Mouse (Mus musculus): ENCODE data around the gene Btbd19. TPM values are rescaled to one million over a fixed set of nuclear protein-coding genes. Genes with fewer than 3 reads are reported as not detected.

Btbd19 gene
- polyA plus RNA-seq, 1 experiment from 2014 or later: 19.2 TPM

DNA sequence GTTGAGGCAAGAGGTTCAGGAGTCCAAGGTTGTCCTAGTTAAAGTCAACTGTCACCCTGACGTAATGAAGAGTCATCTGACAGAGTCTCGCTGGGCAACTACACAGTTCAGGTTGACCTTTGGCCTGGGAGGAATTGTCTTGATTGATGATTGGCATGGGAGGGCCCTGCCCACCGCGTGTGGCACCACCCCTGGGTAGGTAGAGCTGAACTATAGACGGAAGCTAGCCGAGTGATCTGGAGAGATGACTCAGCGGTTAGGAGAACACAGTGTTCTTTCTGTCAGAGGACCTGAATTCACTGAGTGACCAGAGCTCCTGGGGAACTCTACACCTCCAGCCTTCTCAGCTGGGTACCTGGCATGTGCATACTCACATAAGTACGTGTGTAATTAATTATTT is 10.5 kb upstream of the Btbd19 start:
- DNase-seq (ENCODE audit: low spot score): no peak

DNA sequence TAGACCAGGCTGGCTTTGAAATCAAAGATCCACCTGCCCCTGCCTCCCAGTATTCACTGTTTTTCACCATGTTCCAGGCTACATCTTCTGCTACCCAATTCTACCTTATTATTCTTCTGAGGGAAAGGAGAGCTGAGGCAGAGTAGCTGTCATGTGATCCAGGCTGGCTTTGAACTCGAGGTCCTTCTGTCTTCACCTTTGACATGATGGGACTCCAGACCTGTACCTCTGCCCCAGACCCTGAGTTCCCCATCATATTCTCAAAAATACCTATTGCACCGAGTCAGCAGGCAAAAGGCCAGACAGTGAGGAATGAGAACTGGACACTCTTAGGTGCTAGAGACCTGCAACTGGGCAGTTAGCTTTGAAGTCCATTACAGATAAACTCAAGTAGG is 9.1 kb upstream of the Btbd19 start:
- DNase-seq (ENCODE audit: low spot score): no peak

DNA sequence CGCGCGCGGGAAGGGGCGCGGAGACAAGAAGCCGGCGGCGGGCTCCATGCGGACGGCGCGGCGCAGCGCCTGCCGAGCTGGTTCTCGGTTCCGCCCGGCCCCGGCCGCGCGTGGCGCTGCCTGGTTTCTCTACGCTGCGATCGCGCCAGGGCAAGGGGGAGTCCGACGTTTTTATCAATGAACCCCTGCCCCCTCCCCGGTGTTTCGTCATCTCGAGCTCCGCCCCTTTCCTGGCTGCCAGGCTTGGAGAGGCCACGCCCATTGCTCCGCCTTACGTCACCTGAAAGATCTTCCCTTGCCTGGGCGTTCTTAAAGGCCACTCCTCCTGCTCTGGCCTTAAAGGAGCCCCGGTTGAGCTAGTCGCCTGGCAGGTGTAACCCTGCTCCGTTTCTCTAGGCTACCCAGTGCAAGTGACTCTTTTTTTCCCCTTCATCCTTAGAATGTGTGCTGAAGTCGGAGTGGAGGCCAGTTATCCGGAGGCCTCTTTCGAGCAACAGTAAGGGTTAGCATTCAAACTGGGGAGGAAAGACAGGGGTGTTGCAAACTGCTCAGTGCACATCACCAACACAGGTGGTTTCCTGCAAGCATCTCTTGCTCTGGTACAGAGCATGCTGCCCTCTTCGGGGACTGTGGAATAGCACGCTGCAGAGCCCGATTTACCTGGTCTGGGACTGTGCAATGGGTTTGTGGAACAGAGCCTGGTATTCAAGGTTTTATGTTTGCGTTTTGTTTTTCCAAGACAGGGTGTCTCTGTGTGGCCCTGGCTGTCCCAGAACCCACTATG is 8.5 kb upstream of the Btbd19 start, which contains the start of gene Plk3:
Plk3 (minus strand) TSS at position 147 of the 784 bp plus-strand sequence.
- DNase-seq (ENCODE audit: low spot score): peak; percentile 96

DNA sequence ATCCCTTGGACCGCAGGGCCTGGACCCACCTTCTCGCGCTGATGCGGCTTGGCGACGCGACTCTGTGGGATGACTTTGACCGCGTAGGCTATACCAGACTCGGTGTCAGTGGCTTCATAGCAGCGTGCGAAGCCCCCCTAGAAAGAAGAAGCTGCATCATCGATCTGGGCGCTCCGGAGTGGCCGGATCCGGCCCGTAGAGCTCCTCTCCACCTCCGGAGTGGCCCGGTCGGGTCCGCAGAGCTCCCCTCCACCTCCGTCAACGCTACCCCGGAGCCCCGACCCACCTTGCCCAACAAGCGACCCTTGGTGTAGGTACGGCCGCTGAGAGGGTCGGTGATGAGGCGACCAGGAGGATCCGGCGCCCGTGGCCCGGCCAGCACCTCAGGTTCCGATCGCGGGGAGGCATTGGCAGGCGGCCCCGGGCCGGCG is 7.9 kb upstream of the Btbd19 start:
- no peak for DNase-seq (ENCODE audit: low spot score)

DNA sequence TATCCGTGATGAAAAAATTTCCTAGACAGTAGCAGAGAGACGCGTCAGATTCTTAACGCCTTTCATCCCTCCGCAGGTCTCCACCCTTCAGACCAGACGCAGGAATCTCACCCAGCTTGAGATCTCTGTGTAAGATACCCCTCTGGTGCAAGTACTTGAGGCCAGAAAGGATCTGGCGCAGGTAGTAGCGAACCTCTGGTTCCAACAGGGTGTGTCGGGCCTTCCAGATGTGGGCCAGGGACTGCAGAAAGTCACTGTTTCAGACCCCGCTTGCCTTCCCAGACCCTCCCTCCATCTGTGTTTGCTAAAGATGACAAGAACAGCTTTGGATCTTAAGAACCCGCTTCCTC is 7.2 kb upstream of the Btbd19 start:
- DNase-seq (ENCODE audit: low spot score): no peak

DNA sequence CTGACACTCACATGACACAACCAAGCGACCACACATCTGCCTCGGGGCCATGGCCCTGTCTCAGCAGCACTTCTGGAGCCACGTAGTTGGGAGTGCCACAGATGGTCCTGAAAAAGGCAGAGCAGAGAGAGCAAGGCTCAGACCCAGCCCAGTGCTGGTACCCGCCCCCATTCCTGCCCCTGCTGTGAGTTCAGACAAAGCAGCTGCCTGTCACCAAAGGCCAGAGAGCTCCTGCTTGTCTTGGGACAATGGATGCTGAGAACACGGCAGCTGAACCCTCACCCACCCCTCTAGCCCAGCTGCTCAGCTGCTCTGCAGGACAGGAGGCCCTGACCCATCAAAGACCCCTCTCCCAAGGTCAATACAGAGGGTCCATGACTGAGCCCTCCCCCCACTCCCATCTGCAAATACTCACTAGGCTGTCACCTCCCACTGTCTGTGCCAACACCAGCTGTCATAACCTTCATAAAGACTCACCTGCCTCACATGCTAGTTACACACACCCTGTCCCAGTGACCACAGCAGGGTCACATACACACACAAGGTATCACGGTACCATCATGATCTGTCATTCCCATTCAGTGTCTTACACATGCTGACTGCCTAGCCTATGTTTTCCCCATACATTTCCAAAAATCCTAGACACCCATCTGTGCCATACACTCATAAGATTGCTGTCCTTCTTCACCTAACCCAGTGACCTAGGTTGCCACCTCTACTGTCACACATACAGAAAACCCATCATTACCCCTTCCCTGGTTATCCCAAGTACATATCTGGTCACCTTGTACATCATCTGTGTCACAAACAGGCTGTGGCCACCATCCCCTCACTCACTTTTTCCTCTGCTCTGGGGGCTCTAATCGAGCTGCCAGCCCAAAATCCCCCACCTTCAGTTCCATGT is 6.6 kb upstream of the Btbd19 start:
- DNase-seq (ENCODE audit: low spot score): no peak

DNA sequence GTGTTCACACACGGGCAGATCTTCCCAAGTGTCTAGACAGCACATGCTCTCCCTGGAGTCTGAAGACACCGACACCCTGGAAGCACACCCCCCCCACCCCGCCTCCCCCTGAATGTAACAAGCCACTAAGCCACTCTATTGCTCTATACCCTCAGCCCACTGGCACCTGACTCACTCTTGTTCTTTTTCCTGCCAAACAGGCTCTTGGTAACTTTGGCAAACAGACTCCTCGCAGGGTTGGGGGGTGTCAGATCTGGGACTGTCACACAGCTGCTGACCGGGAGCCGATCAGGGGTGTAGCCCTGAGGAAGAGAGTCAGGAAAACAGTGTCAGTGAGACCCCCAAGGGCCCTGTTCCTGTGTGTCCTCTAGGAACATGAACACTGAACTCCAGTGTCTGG is 5.7 kb upstream of the Btbd19 start:
- DNase-seq (ENCODE audit: low spot score): no peak

DNA sequence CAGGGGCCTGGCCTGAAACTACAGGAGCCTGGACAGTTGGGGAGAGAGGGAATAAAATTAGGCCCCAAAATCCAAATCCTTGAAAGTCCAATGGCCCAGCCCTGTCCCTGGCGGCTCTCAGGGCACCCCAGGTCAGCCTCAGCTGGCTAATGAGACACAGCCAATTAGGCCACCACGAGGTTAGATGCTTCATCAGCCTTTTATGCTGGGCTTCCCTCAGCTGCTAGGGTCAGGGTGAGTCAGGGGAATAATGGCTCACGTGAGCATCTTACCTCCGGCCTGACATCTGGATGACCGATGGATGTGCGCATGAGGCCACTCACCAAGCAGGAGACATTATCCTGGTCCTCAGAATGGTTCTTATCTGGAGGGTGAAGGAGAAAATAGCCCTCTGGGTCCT is 5.3 kb upstream of the Btbd19 start:
- no peak for DNase-seq (ENCODE audit: low spot score)

DNA sequence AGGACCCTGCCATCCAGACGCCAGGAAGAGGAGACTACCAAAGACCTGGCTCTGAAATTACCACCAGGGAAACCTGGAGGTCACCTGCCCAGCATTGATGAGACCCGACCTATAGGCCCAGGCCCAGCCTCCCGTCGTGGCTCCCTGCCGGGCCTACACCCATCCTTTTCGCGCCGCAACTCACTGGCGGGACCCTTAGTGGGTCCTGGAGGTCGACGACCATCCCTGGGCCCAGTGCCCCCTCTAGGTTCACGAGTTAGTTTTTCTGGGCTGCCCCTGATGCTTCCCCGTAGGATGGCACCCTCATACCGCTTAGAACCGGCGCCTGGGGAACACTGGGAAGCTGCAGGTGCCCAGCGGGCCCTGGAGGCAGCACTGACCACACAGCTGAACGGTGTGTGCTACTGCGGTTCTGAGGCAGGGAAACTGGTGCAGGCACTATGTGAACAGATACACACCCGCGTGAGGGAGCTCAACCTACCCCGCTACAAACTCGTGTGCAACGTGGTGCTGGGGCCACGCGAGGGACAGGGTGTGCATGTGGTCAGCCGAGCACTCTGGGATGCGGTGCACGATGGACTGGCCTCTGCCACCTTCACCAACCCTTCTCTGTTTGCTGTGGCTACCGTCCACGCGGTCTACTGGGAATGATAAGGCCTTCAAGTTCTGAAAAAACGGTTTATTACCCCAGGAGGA is 2.6 kb upstream of the Btbd19 start:
- DNase-seq (ENCODE audit: low spot score): no peak

DNA sequence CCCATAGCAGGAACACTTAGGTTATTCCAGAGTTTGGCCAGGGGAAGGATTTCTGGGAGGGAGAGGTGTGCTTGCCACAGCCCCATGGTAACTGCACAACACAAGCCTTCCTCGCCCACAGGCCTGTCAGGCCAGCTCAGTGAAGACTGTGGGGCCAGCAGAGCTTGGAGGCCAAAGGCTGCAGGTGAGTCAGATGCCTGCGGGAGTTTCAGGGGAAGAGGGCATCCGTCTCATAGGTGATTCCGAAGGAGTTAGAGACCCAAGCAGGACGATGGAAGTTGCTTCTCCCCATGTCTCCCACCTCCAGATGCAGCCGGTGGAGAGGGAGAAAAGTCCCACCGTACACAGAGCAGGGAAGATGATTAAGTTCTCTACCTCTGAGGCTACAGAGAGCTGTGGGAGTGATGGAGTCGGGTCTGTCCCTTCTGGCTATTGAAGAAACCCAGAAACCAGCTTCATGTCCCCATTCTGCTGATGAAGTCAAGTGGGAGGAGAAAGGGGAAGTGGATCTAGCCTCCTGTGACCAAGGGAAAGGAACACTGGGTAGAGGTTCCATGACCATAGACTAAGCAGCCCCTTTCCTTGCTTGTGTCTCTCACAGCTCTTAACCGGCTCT is 1.3 kb upstream of the Btbd19 start, which contains the start of gene Tctex1d4:
Tctex1d4 (plus strand) TSS at position 120 of the 616 bp plus-strand sequence.
- DNase-seq (ENCODE audit: low spot score): no peak

DNA sequence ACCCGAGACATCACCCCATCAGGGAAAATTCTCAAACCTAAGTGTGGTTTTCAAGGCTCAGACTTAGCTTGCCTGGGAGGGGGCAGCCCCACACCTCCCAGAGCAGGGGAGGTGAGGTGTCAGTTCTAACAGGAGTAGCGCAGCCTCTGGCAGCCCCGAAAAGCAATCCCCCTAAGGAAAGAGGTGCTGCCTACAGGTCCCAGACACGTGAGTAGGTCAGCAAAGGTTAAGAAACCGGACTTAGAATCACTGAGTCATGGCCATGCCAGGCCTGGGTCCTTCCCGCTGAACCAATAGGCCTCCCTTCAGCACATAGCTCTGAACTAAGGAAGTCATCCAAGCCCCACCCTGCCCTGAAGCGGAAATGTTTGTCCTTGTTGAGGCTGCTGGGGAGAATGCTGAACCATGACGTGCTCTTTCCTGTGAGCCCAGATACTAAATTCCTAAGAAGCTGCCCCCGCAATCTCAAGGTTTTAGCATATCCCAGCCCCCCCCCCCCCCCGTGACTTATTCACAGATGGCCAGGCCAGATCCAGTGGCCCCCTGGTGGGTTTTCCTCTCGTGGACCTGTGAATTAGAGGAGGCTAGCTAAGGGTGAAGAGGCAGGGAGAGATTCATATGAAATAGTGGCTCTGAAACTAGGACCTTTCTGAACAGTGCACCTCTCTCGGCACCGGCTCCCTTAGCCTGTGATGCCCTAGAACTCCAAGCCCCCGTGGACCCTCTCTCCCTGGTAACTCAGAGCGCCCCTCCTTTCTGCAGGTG is 567 bp upstream of the Btbd19 start:
- DNase-seq (ENCODE audit: low spot score): peak; percentile 73

DNA sequence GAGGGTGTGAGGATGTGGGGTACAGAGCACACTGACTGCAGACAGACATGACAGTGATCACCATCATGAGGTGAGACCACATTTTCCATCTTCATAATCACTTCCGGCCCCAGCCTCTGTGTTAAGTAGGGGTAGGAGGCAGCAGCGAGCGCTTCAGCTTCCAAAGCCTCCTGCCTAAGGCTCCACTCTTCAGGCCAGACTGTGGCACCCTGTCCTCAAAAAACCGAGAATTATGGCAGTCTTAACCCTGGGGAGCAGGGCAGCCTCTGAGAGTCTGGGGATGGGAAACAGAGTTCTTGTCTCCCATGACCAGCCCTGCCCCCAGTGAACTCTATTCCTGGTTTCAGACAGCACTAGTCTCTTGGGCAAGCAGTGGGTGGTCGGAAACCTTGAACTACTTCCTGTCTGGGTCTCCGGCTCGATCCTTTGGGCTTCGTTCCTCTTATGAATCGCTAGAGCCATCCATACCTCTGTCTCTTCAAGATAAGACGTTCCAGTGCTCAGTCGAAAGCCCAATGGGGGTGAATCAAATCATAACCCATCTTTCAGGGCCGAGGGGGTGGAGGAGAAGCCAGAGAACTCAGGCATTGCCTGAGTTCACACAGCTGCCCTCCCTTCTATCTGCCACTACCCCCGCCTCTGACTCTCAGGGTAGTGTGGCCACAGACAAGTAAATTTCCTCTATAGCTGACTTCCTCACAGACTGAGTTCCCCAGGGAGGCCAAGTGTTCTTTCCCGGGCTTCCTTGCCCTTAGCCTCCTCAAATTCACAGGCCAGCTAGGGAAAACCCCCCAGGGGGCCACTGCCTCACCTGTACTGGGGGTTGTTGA is 792 bp downstream of the Btbd19 start:
- DNase-seq (ENCODE audit: low spot score): peak; percentile 84

DNA sequence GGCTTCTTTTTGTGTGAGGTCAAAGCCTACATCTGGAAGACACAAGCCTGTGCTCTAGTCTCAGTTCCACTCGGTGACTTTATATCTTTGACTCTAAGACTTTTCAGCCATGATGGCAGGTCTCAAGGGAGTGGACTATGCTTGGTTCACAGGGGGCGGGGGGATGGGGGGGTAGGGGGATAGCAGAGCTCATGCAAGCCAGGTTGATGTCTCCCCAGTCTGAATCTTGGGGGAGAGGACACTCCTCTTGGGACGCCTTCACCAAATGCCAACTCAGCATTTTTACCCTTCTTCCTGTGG is 1.4 kb downstream of the Btbd19 start:
- DNase-seq (ENCODE audit: low spot score): no peak

DNA sequence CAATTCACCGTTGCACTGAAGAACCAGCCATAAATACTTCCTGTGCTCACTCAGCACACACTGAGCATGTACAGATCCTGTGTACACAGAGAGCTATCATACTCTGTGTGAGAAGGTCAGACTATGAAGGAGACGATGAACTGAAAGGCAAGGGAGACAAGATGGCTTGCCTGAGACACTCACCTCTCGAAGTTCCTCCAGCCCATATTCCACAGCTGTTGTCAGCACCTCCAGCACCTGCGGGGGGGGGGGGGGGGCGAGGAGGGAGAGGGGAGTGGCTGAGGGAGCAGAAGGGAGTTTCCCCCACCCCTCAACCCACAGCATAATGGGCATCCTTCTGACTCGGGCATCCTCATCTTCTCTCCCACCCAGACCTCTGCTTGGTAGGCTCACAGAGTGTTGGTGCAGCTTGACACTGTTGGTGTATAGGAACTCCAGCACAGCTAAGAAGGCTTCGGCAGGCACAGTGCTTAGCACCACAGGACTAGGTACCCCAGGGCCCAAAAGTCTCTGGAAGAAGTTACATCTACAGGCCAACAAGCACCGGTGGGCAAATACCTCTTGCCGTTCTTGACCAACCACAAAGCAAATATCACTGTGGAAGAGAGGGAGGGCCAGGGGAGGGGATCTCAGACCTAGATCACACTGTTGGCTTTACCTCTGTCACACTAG is 1.8 kb downstream of the Btbd19 start:
- DNase-seq (ENCODE audit: low spot score): no peak

DNA sequence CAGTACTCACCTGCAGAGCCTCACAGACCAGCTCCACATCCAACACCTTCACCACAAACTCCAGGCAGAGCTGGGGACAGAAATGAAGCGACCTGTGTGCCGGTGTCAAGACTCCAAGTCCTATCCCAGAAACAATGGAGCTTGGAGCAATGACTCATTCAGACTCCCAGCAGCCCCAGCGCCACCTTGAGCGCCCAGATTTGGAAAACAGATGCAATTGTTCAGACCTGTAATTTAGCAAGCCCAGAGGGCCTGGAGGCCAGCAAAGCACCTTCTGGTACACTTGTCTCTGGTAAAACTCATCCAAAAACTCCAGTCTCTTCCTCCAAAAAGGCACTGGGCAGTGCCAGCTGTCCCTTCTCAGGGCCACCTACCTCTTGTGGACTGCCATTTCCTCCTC is 3.3 kb downstream of the Btbd19 start:
- no peak for DNase-seq (ENCODE audit: low spot score)

DNA sequence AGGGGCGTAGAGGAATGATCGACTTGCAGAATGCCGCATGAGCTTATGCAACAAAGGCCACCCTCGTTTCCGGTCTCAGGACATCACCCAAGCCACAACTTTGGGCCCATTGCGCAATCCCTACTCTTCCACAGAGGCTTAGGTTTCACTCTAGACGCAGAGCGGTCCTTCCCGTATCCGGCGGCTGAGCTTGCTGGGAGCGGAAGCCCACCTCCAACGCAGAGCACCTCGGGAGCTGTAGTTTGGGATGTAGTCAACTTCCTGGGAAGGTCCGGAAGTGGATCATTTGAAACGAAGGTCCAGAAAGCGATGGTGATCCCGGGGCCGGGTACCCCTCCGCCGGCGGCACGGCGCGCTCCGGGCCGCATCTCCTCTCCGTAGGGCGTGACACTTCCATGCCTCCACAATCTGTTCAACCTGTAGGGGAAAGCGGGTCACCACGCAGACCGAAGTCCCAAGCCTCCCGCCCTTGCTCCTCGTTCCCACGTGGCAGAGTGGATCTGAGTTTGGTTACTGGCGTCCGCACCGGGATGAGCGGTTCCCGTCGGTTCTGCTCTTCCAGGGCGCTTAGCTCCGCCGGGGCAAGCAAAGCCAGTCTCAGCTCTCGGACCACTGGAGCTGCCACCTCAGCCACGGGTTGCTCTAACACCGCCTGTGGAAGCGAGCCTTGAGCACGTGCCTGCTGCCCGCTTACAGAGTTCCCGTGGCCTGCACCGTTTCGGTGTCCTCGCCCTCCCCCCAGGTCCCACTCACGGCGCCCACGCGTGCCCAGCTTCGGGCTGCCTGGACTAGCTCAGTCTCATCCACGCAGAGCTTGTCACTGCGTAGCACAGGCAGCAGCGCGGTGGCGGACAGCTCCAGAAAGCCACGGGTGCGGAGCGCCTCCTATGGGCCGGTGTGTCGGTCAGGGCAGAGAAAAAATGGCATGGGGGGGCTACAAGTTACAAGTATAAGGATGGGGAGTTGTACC is 4.8 kb downstream of the Btbd19 start:
- DNase-seq (ENCODE audit: low spot score): peak; percentile 88

DNA sequence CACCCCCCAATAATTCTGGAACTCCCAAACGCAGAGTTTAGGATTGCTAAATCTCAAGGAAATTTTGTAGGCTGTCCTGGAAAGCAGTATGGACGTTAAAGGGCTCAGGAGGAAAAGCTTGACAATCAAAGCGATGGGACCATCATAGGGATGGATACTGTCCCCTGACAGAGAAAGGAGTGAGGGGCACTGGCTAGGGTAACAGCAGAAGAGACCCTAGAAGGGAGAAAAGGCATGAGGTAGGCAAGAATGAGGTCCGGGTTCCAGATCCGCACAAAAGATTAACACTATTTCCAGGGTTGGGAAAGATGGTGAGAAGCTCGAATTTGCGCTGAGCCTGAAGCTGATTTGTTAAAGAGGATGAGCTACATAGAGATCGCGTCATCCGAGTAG is 5.5 kb downstream of the Btbd19 start:
- DNase-seq (ENCODE audit: low spot score): no peak

DNA sequence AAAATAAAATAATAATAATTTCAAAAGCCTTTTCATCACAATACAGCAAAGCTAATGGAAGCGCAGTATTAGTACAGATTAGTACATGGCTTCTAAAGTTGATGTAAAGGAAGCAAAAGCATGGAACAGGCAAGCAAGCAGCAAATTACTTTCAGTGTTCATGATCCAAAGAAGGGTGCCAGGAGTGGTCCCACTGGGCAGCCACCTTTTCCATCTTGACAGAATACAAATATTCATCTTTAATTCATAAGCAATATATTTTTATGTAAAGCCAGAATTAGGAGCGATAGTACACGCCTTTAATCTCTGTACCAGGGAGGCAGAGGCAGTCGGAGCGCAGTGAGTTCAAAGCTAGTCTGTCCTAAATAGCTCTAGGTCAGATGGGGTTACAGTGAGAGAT is 5.9 kb downstream of the Btbd19 start:
- no peak for DNase-seq (ENCODE audit: low spot score)

Measured in thymus, postnatal 0 days (tissue).